Mouse (Mus musculus) liver, adult 2 months (tissue): ENCODE measurements around the gene Ly9. TPM values are rescaled to one million over a fixed set of nuclear protein-coding genes. Genes with fewer than 3 reads are reported as not detected.

Experiments used
- DNase-seq: peaks from one replicate; pipeline ENCODE4 v3.0.0-alpha.2; 2011; ENCODE audit warnings: low read depth, low spot score; ENCODE audit errors: extremely low read depth
- H3K27ac ChIP-seq: fragments of 200-500 bp; replicated peaks from 2 replicates; pipeline ENCODE4 v1.5.1; 2012; ENCODE audit warnings: low read depth, mild to moderate bottlenecking, control low read depth, inconsistent platforms, low read length; ENCODE audit not compliant: insufficient read depth
- H3K27me3 ChIP-seq: fragments of 200-500 bp; 2 replicates; pipeline ENCODE4 v1.6.1; 2012; ENCODE audit warnings: mild to moderate bottlenecking, moderate library complexity, low read length, inconsistent platforms; ENCODE audit not compliant: control insufficient read depth, insufficient read depth
- H3K36me3 ChIP-seq: fragments of 200-500 bp; 2 replicates; pipeline ENCODE4 v1.6.1; 2012; ENCODE audit warnings: low read length, inconsistent platforms; ENCODE audit not compliant: control insufficient read depth, insufficient read depth
- H3K4me1 ChIP-seq: fragments of 200-500 bp; 2 replicates; pipeline ENCODE4 v1.6.1; 2011; ENCODE audit warnings: low read length; ENCODE audit not compliant: control insufficient read depth, insufficient read depth
- H3K4me3 ChIP-seq: fragments of 200-500 bp; 2 replicates; pipeline ENCODE4 v1.5.1; 2011; ENCODE audit warnings: low read depth, mild to moderate bottlenecking, control low read depth, low read length, moderate library complexity; ENCODE audit not compliant: insufficient read depth
- H3K79me2 ChIP-seq: fragments of 200-500 bp; 2 replicates; pipeline ENCODE4 v1.6.1; 2012; ENCODE audit warnings: inconsistent platforms, mild to moderate bottlenecking, low read length, moderate library complexity; ENCODE audit not compliant: control insufficient read depth, insufficient read depth
- H3K9ac ChIP-seq: fragments of 200-500 bp; 2 replicates; pipeline ENCODE4 v1.6.1; 2012; ENCODE audit warnings: low read depth, mild to moderate bottlenecking, control low read depth, inconsistent platforms, low read length
- CTCF ChIP-seq: fragments of 200-500 bp; IDR thresholded peaks from 2 replicates; pipeline ENCODE4 v1.5.1; 2011; ENCODE audit warnings: low read depth, low read length, control low read depth
- POLR2A ChIP-seq: fragments of 200-500 bp; IDR thresholded peaks from 2 replicates; pipeline ENCODE4 v1.6.1; 2011; ENCODE audit warnings: low read length, control low read depth; ENCODE audit not compliant: insufficient read depth; ENCODE audit errors: extremely low read depth
- WGBS: fragments of 180-500 bp; shearing (Covaris S2); methylation state at CpG from one replicate; pipeline ENCODE4 v1.1.7; 2018; 5-methylcytosine and 5-hydroxymethylcytosine counted together
- polyA plus RNA-seq: library from polyadenylated mRNA; depleted of rRNA; stranded (reverse); fragments of >200 nt; gene quantifications from 2 replicates; pipeline ENCODE4 v1.2.3, GENCODE M21; 2012
- total RNA-seq: library from RNA; depleted of rRNA; stranded (reverse); fragments of >200 nt; gene quantifications from 2 replicates; pipeline ENCODE4 v1.2.3, GENCODE M21; 2014

Ly9 gene
- total and polyA plus RNA-seq, 2 experiments, result 1.0 to 1.7 TPM

- H3K27me3 ChIP-seq, result no peaks in the 10 kb centered on the region
- no peak for DNase-seq
- WGBS, result 79% methylated on average over 7 of the region's 7 CpGs
- H3K4me3 ChIP-seq, result no peak overlapping the region
- no peak for TF ChIP-seq CTCF
- no peak for TF ChIP-seq POLR2A
- no peaks in the 10 kb centered on the region for H3K4me1 ChIP-seq
- H3K9ac ChIP-seq, result no peak overlapping the region
- no peak overlapping the region for H3K27ac ChIP-seq
- no peaks in the 10 kb centered on the region for H3K36me3 ChIP-seq
- no peaks in the 10 kb centered on the region for H3K79me2 ChIP-seq
Measured at GRCm38 (mm10) chr1:171630041-171630440, 22.8 kb upstream of the Ly9 start.

GRCm38 (mm10) chr1:171629168-171629567, 22.0 kb upstream of the Ly9 start:
- Histone ChIP-seq H3K36me3 (no peaks in the 10 kb centered on the region), H3K27ac (no peak overlapping the region), H3K9ac (no peak overlapping the region), H3K4me1 (no peaks in the 10 kb centered on the region), H3K27me3 (no peaks in the 10 kb centered on the region), H3K79me2 (no peaks in the 10 kb centered on the region), H3K4me3 (no peak overlapping the region)
- no peak for DNase-seq
- WGBS, result 66% methylated on average over 6 of the region's 6 CpGs
- TF ChIP-seq POLR2A, result no peak
- TF ChIP-seq CTCF, result no peak

- Histone ChIP-seq H3K27ac (no peak overlapping the region), H3K4me1 (no peaks in the 10 kb centered on the region), H3K27me3 (no peaks in the 10 kb centered on the region), H3K4me3 (no peak overlapping the region), H3K36me3 (no peaks in the 10 kb centered on the region), H3K79me2 (no peaks in the 10 kb centered on the region), H3K9ac (no peak overlapping the region)
- no peak for DNase-seq
- 79% methylated on average over 3 of the region's 3 CpGs for WGBS
- TF ChIP-seq POLR2A (no peak), CTCF (no peak)
Measured at GRCm38 (mm10) chr1:171627801-171628200, 20.6 kb upstream of the Ly9 start.

- Histone ChIP-seq H3K9ac (no peak overlapping the region), H3K4me3 (no peak overlapping the region), H3K27me3 (no peaks in the 10 kb centered on the region), H3K36me3 (no peaks in the 10 kb centered on the region), H3K79me2 (no peaks in the 10 kb centered on the region), H3K4me1 (no peaks in the 10 kb centered on the region), H3K27ac (no peak overlapping the region)
- TF ChIP-seq CTCF, result no peak
- no peak for TF ChIP-seq POLR2A
- no peak for DNase-seq
- 88% methylated on average over 6 of the region's 6 CpGs for WGBS
Measured at GRCm38 (mm10) chr1:171620091-171620490, 12.9 kb upstream of the Ly9 start.

GRCm38 (mm10) chr1:171619645-171620044, 12.4 kb upstream of the Ly9 start:
- TF ChIP-seq POLR2A (no peak), CTCF (no peak)
- 83% methylated on average over 3 of the region's 3 CpGs for WGBS
- no peak for DNase-seq

GRCm38 (mm10) chr1:171619001-171619400, 11.8 kb upstream of the Ly9 start:
- Histone ChIP-seq H3K4me1 (no peaks in the 10 kb centered on the region), H3K4me3 (no peak overlapping the region), H3K27ac (no peak overlapping the region), H3K9ac (no peak overlapping the region), H3K36me3 (no peaks in the 10 kb centered on the region), H3K27me3 (no peaks in the 10 kb centered on the region), H3K79me2 (no peaks in the 10 kb centered on the region)
- TF ChIP-seq CTCF (no peak), POLR2A (no peak)
- peak; percentile 50 for DNase-seq
- WGBS, result 76% methylated on average over 8 of the region's 8 CpGs

More at GRCm38 (mm10) chr1:171619645-171620044, 12.4 kb upstream of the Ly9 start:
- no peak overlapping the region for H3K4me3 ChIP-seq
- H3K27ac ChIP-seq, result no peak overlapping the region
- H3K36me3 ChIP-seq, result no peaks in the 10 kb centered on the region
- H3K79me2 ChIP-seq, result no peaks in the 10 kb centered on the region
- no peak overlapping the region for H3K9ac ChIP-seq
- no peaks in the 10 kb centered on the region for H3K27me3 ChIP-seq
- no peaks in the 10 kb centered on the region for H3K4me1 ChIP-seq
